Mouse (Mus musculus) cerebellum, adult 8-10 months (tissue): ENCODE results near the gene Ncor1.
"Not testable (repeated sequence)": the region's sequence is repeated elsewhere in the genome, so short reads cannot be mapped to it uniquely, and the experiment has no call there.

Source experiments
- DNase-seq: peaks from one replicate; pipeline ENCODE4 v3.0.0; 2022

Gene Ncor1

DNA sequence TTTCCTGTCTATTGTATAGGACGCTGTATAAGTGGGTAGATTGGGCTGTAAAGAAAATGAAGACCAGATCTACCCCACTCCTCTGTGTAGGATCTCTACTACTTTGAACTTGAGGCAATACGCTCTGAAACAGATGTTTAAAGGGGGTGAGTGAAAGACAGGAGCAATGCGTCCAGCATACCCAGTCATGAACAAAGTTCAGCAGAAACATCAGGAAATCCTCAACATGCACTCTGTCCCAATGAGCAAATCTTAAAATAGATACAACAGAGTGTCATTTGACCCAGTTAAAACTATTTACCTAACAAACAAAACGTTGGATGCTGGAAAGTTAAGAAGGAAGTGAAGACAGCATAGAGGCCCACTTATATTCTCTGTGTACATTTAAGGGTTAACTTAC is 106.4 kb downstream of the Ncor1 start:
- DNase-seq, result no peak

DNA sequence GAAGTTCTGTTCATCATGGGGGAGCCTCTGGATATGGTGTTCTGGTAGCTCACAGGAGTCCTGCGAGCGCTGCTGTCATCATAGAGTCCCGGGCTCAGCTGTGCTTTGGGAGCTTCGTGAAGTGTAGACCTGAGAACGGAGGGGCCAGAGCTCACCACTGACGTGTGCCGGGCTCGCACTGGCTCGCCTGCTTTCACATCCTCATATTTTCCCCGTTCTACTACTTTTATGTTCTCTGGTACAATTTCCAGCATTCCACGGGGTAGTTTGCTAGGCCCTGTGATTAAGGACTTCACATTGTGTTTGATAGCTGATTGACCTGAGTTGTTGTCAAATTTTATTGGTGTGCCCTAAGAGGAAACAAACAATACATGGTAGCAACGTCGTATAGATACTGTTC is 115.3 kb downstream of the Ncor1 start:
- DNase-seq, result no peak

DNA sequence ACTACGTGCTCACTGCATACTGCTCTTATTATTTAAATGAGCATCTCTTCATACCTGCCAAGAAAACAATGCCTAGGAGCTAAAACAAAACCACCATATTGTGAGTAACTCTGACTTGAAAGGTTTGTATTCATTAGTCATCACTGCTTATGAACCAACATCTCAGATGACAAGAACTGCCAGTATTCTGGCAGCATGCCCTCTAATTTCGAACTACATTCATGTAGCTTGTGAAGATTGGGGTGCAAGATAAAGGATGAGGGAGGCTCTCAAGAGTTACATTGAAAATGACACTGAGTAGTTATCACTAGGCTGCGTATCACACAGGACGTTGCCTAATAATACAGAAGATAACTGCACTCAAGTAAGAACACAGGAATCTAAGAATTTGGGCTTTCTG is 126.1 kb downstream of the Ncor1 start:
- DNase-seq, result no peak

DNA sequence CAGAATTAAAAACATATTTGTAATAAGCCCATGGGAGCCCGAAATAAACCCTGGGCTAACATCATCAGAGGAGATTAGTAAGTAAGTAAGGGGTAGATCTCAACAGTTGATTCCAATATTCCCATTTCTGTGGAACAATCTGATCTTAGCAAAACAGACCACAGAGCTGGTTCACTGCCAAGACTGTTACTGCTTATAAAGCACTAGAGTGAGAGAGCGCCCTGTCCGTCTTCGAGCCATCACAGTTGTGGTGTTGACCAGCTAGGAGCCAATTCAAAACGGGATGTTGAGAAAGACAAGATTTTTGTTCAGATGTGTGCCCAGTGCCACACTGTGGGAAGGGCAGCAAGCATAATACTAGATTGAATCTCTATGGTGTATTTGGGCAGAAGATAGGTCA is 127.2 kb downstream of the Ncor1 start:
- DNase-seq, result no peak

DNA sequence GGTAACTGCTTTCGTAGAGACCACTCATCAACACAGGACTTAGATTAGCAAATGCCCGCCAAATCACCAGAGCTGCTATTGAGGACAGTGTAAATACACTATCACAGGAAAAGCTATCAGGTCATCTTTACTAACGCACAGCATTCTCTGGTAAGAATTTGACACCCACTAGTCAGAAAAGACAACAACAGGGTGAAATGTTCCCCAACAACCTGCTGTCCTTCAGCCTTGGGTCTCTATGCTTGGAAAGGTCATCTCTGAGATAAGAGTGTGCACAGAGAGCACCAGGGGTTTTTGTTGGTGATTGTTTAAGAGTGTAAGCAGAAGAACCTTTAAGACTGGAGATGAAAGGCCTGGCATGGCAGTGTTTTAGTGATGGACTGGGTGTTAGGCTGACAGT is 134.7 kb downstream of the Ncor1 start:
- DNase-seq, result no peak

DNA sequence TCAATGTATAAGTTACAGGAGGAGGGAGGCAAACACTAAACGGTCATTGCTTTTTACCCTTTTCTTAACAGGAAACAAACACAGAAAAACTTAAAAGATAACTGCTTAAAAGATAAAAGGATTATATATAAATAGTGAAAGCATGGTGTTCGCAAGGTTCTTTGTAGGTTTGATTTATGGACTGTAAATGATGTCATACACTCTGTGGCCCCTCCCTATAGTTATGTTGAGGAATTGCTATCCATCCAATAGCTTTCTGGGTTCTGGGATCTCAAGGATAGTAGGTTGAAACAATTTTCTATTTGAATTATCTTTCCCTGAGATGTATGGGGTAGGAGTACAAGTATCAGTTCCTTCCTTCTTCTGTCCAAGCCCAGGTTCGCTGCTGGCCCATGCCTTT is 138.2 kb downstream of the Ncor1 start:
- no peak for DNase-seq

DNA sequence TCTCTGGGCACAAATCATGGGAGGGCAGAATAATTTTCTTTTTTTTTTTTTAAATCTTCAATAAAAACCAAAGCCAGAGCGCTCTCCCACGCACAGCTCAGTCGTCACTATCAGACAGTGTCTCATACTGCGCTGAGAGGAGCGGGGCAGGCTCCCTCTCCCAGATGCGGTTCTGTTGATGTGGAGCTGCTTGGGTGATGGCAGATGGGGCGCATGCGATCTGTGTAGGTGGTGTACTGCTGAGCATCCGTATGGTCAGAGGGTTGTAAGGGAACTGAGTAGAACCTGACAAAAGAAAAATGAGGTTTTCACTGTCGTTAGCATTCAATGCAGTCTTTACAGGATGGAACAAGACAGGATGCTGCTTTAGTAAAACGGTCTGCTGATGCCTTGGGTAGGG is 140.6 kb downstream of the Ncor1 start:
- peak; percentile 43 for DNase-seq

DNA sequence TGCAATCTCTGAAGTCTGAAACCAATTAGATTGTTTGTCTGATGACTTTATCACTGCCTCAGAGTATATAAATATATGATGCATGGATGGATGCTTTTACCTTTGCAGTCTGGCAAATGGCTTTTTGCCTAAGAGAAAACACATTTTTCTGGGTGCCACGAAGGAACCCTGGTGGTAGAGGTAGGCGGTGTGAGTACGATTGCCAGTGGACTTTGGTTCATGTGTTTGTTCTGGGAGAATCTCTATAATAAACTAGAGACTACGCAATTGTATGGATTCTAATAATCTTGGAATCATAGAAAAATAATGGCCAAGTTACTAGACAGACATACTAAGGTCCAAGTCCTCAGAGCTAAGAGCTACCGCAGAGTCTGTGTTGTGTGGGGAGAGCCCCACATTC is 143.4 kb downstream of the Ncor1 start:
- DNase-seq, result no peak

DNA sequence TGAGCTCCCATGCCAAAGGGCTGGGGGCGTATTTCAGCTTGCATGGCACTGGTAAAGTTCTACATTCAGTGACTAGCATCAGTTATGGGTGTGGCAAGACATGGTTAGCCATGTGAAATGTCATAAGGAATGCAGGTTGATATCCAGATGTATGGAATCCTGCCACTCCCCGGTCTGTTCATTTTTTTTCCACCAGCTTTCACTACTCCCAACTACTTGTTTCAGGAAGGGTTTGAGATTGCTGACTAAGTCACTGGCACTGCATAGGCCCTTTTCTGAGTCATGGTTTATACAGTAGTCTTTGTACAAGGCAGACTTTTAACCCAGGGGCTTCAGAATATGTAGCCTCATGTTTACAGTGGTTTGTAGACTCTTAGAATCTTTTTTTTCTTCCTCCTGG is 149.0 kb downstream of the Ncor1 start:
- no peak for DNase-seq

DNA sequence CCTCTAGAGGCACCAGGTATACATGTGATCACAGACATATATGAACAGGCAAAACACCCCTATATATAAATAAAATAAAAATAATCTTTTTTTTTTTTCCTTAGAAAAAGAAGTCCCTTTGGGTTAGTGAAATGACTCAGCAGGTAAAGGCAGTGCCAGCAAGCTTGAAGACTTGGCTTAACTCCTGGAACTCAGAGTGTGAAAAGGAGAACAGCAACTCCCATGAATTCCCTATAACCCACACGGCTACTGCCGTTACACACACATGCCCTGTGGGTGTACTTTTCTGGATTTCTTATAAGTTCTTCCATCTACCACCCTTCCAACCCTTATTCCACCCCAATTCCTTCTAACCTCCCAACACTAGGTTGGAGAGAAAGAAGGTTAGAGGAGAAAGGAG is 152.5 kb downstream of the Ncor1 start:
- no peak for DNase-seq

DNA sequence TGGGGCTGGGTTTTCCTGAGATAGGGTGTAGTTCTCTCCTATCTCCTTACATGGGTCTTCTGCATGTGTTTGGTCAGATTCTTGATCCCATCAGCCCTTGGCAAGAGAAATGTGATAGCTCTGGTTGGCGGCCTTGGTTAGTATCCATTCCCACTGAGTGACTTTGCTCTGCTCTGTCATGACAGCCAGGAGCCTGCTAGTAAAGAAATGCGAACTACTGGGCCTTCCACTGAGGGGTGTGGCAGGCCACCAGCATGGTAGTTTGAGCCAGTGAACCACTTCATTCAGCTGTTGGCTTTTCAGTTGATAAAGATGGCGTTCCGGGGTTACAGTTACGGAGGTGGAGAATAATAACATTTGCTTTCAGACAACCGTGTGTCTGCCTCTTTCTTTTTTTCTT is 159.5 kb downstream of the Ncor1 start:
- no peak for DNase-seq

DNA sequence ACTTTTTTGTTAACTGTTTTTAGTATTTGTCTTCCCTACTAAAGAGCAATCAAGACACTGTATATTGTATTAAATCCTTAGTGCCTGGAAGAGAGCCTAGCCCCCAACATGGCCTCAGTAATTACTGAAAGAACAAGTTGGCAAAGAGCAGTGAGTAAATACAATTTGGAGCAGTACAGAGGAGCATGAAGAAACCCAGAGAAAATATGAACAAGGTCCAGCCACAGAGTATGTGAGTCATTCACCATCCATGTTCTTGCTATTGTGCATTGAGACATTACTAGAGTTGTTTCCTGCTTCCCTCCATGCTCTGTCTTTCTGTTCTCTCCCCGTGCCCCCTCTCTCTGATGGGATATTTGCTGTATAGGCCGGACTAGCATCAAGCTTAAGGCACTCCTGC is 164.2 kb downstream of the Ncor1 start:
- DNase-seq, result no peak

DNA sequence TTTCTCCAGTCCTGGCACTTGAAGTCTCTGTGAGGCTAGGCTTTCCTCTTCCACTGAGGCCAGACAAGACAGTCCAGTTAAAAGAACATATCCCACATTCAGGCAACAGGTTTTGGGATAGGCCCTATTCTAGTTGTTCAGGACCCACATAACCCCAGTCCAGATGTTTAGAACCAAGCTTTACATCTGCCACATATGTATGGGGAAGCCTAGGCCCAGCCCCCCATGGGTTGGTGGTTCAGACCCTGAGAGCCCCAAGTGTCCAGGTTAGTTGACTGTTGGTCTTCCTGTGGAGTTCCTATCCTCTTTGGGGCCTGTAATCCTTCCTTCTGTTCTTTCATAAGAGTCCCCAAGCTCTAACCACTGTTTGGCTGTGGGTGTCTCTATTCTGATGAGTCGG is 170.6 kb downstream of the Ncor1 start:
- DNase-seq, result no peak

DNA sequence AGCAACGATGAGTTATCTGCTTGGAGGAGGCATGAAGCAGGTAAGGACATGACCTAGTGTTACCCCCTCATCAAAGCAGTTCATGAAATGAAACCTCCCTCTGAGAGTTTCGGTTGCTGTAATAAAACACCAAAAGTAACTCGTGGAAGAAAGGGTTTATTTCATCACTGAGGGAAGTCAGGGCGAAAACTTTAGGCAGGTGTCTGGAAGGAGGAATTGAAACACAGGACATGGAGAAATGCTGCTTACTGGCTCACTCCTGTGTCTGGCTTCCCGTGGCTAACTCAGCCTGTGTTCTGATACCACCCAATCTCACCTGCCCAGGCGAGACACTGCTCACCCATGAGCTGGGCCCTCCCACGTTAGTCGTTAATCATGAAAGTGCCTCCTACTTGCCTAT is 173.3 kb downstream of the Ncor1 start:
- DNase-seq, result no peak

DNA sequence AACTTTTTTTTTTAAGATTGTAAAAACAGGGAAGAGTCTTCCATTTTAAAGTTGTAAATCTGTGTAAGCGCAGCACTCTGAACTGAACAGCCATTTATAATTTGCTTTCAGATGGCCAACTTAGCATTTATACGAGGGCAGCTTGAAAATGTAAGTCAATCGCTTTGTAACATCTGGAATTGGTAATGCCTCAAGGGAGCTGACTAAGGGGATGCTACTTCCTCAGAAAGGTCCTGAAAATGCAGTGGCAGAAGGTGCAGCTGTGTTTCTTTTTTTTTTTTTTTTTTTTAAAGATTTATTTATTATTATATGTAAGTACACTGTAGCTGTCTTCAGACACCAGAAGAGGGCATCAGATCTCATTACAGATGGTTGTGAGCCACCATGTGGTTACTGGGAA is 174.3 kb downstream of the Ncor1 start:
- not testable (repeated sequence) for DNase-seq

DNA sequence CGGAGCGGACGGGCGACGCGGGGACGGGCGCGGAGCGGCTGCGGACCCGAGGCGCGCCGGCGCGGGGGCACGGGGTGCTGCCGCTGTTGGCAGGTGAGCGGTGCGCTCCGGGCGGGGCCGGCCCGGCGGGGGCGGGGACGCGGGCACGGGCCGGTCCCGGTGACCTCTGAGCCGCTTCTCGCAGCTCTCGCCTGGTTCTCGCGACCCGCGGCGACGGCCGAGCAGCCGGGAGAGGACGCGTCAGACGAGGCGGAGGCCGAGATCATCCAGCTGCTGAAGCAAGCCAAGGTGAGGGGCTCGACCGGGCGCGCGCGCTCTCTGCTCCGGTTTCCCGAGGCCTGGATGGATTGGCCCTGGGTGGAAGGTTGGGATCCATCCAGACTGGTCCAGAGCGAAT is 176.7 kb downstream of the Ncor1 start:
- no peak for DNase-seq

DNA sequence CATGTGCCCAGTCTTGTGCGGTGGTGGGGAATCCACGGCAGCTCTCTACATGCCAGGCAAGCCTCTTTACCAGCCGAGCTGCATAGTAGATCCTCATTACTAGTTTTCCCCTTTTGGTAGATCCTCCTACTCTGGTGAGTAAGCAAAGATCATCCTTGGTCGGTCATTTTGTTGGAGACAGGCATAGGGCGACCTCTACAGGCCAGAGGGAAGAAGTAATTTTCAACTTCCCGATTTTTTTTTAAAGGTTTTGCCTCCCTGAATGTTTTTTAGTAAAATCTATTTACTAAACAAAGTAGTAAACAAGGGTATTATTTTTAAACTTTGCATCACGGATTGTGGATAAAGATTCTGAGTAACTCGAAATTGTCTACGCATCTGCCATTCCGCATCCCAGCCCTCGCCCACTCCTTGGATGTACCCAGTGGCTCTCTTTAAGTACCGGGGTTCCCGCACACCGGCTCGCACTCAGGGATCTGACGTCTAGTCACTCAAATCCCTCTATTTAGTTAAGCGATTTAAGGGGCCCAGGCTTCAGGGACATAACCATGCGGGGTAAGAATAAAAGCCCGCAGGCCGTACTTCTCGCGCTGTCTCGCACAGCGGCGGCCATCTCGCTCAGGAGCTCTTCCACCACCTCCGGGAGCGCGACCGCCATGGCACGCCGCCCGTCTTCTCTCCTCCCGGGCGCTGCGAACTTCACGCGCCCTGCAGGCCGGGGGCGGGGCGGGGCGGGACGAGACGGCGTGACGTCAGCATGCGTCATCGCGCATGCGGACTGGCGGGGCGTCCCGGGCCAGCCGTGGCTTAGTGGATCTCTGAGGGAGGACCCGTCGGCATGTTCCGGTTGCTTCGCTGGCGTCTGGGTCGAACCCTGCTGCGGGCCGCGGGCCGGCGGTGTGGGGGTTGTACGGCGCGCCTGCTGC is 177.4 kb downstream of the Ncor1 start, which contains the start of the genes Zswim7 and Ttc19:
Gene Zswim7 (minus strand): TSS at position 701 of the 926 bp plus-strand sequence.
Gene Ttc19 (plus strand): TSS at position 799 of the 926 bp plus-strand sequence.
- peak; percentile 93 for DNase-seq

DNA sequence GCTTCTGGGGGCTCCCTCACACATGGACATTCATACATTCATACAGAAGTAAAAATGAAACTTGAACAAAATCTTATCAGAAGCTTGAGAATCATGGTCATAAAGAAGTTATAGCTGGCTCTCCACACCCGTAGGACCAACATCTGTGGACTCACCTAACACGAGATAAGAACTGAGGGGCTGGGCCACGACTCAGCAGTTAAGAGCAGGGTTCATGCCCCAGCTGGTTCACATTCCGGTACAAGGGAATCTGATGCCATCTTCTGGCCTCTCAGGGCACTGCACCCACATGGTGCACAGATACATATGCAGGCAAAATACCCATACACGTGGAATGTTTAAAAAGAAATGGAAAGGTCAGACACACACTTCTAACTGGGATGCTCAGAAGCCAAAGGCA is 180.3 kb downstream of the Ncor1 start:
- no peak for DNase-seq

DNA sequence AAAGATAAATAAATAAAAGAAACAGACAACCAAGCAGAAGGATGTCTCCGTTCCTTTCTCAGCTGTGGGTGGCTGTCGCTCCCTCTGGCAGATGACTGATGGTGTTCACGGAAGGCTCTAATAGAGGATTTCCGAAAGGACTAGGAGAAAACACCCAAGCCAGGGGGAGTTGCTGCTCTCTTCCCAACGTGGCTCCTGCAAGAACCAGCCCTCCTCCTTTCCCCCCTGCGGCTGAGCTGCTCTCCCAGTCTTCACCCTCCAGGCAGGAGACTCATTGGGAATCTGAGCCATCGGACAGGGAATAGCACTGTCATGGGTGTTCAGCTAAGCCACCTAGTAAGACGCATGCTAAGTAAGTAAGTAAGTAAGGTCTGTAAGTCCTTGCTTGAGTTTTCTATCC is 181.3 kb downstream of the Ncor1 start:
- DNase-seq, result no peak

DNA sequence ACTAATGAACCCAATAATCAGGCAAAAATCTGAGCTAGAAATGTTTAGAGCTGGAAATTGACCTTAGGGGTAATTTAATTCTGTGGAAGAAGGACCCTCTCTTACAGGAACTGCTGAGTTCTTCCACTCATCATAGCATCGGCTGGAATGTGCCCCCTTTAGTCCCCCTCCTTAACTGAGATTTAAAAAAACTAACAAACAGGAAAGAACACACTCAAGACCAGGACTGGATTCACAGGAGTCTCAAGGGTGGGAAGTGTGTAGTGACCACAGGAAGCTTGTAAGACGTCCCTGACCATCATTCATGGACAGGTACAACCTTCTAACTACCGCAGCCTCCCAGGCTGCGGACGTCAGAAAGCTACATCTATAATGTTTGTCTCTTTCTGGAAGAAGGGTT is 187.5 kb downstream of the Ncor1 start:
- no peak for DNase-seq

DNA sequence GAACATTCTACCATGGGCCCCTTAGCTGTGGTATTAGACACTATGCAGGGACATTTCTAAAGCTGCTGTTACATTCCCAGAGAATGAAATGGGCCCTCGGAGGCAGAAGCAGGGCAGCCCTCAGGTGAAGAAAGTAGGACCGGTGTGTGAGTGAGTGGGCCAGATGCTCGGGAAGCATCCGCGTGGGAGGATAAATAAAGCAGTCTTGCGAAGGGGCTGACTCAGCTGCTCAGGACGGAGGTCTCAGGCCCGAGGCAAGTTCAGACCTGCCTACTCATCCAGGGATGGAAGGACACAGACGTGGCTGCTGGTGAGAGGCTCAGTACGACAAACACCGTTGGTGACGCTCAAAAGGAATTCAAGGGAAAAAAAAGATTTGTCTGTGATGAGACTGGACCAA is 189.2 kb downstream of the Ncor1 start:
- no peak for DNase-seq

DNA sequence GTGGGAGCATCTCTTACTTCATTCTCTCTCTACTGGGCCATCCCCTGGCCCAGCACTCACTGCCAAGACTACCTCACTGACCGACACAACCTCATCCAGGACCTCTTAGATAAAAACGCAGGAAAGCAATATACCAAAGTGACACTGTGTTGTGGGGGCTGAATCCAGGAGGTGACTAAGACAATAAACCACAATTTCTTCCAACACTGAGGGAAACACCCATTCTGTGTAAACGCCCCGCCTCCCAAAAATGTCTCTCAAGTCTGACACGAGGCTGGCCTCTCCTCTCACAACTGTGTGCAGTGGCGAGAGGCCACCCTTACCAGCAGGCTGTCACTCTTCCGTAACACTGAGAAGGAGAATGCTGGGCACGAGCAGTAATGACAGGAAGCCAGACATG is 190.0 kb downstream of the Ncor1 start:
- DNase-seq, result no peak

DNA sequence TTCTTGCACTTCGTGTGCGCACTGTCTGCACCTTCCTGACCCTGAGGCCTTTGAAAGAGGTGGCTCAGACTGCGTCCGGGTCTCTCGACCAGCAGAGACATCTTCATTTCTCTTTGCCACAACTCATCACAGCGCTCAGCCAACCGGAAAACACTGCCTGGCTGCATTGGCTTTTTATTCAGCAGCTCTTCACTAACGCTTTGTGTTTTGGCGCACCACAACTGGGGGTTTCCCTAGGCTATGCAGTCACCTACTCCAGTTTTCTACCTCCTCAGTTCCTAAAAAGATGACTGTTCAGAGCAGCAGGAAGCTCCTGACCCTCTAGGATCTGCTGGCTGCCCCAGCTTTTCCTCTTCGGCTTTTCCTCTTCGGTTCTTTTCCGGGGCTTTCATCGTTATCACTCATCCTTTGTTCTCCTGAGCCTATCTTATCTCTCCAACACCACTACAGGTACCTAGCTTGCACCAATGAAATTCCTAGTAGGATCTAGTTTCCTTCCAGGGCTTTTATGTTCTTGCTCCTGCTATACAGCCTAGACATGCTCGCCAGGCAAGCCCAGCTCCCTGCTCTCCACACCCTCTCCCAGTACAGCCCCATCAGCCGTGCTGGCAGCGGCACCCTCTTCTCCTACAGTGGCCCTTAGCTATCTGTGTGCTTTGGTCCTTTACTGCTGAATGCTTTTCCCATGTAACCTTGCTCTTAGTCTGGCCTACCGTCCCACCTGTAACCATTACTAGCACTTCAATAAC is 191.7 kb downstream of the Ncor1 start:
- no peak for DNase-seq
